Mouse (Mus musculus) small intestine, adult 2 months (tissue): ENCODE results near the gene Cyp2u1.

Source experiments
- CTCF ChIP-seq: fragments of 200-500 bp; IDR thresholded peaks from 2 replicates; pipeline ENCODE4 v1.5.1; 2012; ENCODE audit warnings: low read depth, mild to moderate bottlenecking, control low read depth, inconsistent platforms, low read length, moderate library complexity, mixed read lengths; ENCODE audit not compliant: insufficient replicate concordance, insufficient read length; ENCODE audit errors: extremely low read depth
- POLR2A ChIP-seq: fragments of 200-500 bp; IDR thresholded peaks from 2 replicates; pipeline ENCODE4 v1.6.1; 2012; ENCODE audit warnings: low read depth, mild to moderate bottlenecking, control low read depth, inconsistent platforms, low read length, moderate library complexity

DNA sequence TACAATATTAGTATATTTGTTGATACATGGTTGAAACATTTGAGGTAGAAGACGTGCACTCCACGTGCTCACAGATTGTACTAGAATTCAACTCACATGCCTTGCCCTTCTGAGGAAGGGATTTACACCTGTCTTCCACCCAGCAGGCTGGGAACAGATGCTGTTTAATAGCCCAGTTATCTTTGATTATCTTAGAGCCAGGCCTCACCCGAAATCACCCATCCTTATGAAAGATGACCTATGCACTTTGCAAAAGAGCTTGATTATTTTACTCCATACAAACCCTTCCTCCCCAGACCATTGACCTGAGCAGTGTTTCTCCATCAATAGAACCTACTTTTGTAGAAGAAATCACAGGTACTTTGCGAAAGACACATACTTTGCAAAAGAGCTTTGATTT lies 7.5 kb upstream of the Cyp2u1 start:
- TF ChIP-seq CTCF: no peak
- no peak for TF ChIP-seq POLR2A
